Mouse (Mus musculus): ENCODE results near the gene Eef2k.
"Not testable (repeated sequence)": the region's sequence is repeated elsewhere in the genome, so short reads cannot be mapped to it uniquely, and the experiment has no call there.

Gene Eef2k

GRCm38 (mm10) chr7:120936522-120936921 is 93.9 kb downstream of the Eef2k start:
- DNase-seq (ENCODE audit: low read depth, low spot score), result no peak

- DNase-seq (ENCODE audit: low read depth, low spot score), result no peak
Observed at GRCm38 (mm10) chr7:120938206-120938605, 95.6 kb downstream of the Eef2k start.

GRCm38 (mm10) chr7:120940343-120940742 is 97.7 kb downstream of the Eef2k start:
- DNase-seq (ENCODE audit: low read depth, low spot score), result no peak

GRCm38 (mm10) chr7:120941214-120941613 is 98.6 kb downstream of the Eef2k start:
- DNase-seq (ENCODE audit: low read depth, low spot score), result no peak

- DNase-seq (ENCODE audit: low read depth, low spot score), result no peak
Observed at GRCm38 (mm10) chr7:120942506-120942905, 99.9 kb downstream of the Eef2k start.

- DNase-seq (ENCODE audit: low read depth, low spot score), result no peak
Observed at GRCm38 (mm10) chr7:120943936-120944509, 101.4 kb downstream of the Eef2k start.

GRCm38 (mm10) chr7:120953591-120953990 is 111.0 kb downstream of the Eef2k start:
- not testable (repeated sequence) for DNase-seq (ENCODE audit: low read depth, low spot score)

Measured in WW6 (cell line).